ENCODE assay signal across 14 mouse cellular contexts in the genomic region with DNA sequence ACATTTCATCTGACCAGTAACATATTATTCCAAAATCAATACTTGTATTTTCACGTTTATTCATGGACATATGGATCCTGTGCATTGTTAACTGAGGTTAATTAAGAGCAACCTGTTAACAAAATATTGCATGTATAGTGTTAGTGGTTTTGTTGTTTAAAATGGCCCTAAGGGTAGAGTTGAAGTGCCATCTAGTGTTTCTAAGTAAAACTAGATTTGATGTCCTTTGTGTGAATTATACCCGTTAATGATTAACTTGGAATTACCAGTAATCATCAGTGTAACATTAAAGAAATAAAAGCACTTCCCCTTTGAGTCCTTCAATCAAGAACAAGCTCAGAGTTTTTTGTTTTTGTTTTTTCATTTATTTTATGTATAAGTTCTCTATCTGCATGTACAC. TPM values are rescaled to one million over a fixed set of nuclear protein-coding genes. Genes with fewer than 3 reads are reported as not detected.
DNase-seq lines count a peak whose midpoint lies in the region; ATAC-seq and TF ChIP-seq lines count a peak whose summit lies in the region.
"Had no signal": no experiment of that assay in that cellular context is flagged by ENCODE, and none has a peak within 500 bp of the region (broad histone marks: within the 10 kb centered on the region; RNA-seq: fewer than 3 reads in every experiment).

No protein-coding gene starts in this region.

- H3K9ac ChIP-seq in midbrain, embryonic 14.5 days (replicated peaks; ENCODE audit: low read length): no peak overlapping the region
- no peak overlapping the region for H3K9ac ChIP-seq in midbrain, embryonic 15.5 days
- H3K9ac ChIP-seq: neural tube, embryonic 12.5 days had no signal

- no peak for ATAC-seq in midbrain, embryonic 14.5 days (ENCODE audit: low FRiP score, low TSS enrichment)
- ATAC-seq in midbrain, embryonic 15.5 days (replicated peaks): no peak

- H3K9me3 ChIP-seq in midbrain, embryonic 14.5 days (ENCODE audit: control insufficient read depth, low read length): no peaks in the 10 kb centered on the region
- H3K9me3 ChIP-seq in midbrain, embryonic 15.5 days: no peaks in the 10 kb centered on the region
- H3K9me3 ChIP-seq: midbrain, embryonic 10.5 days; neural tube, embryonic 12.5 days had no signal

- no peak for TF ChIP-seq CTCF in kidney, adult 2 months (conservative IDR thresholded peaks at IDR 0.05; ENCODE audit: insufficient read depth, insufficient read length, low read depth, low read length)

- no peaks in the 10 kb centered on the region for H3K36me3 ChIP-seq in kidney, adult 2 months (ENCODE audit: control insufficient read depth, insufficient read depth, low read length)
- H3K36me3 ChIP-seq in midbrain, embryonic 14.5 days (ENCODE audit: control insufficient read depth, insufficient read depth, low read length): no peaks in the 10 kb centered on the region
- H3K36me3 ChIP-seq in midbrain, embryonic 15.5 days (replicated peaks): no peaks in the 10 kb centered on the region; the same call in 1 of the 2 replicates
- H3K36me3 ChIP-seq: neural tube, embryonic 12.5 days had no signal

- no peak overlapping the region for H3K4me2 ChIP-seq in midbrain, embryonic 14.5 days (ENCODE audit: low read length)
- no peak overlapping the region for H3K4me2 ChIP-seq in midbrain, embryonic 15.5 days
- H3K4me2 ChIP-seq: neural tube, embryonic 12.5 days had no signal

- no peak overlapping the region for H3K4me3 ChIP-seq in kidney, adult 2 months (ENCODE audit: insufficient read depth, low read depth, low read length)
- no peak overlapping the region for H3K4me3 ChIP-seq in midbrain, embryonic 14.5 days (replicated peaks; ENCODE audit: low read depth, low read length)
- H3K4me3 ChIP-seq in midbrain, embryonic 15.5 days: no peak overlapping the region
- H3K4me3 ChIP-seq: midbrain, embryonic 10.5 days; neural tube, embryonic 12.5 days had no signal

- DNase-seq in kidney, adult 2 months: peak; percentile 62
- DNase-seq in kidney, postnatal 10 days: no peak
- DNase-seq in midbrain, embryonic 14.5 days: peak; percentile 26
- DNase-seq in MN1 (ENCODE audit: low spot score): peak; percentile 15
- peak; percentile 61 for DNase-seq in naive thymus-derived CD4-positive, alpha-beta T cell, adult 2 months (ENCODE audit: low read depth)
- no peak for DNase-seq in spleen, postnatal 36 days (ENCODE audit: low spot score in 2 of 2)
- no peak for DNase-seq in natural killer cell, adult 2 months (ENCODE audit: low spot score in 2 of 2)
- DNase-seq: heart, postnatal 36 days; lung, adult 18-20 months; thymus, postnatal 14 days had no signal

- H3K27ac ChIP-seq in kidney, adult 2 months (ENCODE audit: insufficient read depth, low read depth, low read length): no peak overlapping the region
- H3K27ac ChIP-seq in midbrain, embryonic 14.5 days (replicated peaks; ENCODE audit: low read depth, low read length): no peak overlapping the region
- H3K27ac ChIP-seq in midbrain, embryonic 15.5 days: no peak overlapping the region
- H3K27ac ChIP-seq: midbrain, embryonic 10.5 days; neural tube, embryonic 12.5 days had no signal

- WGBS in kidney, adult 2 months: 23% methylated on average over 2 of the region's 2 CpGs
- WGBS in midbrain, embryonic 14.5 days: 67% methylated on average over 2 of the region's 2 CpGs
- 65% methylated on average over 2 of the region's 2 CpGs for WGBS in midbrain, embryonic 15.5 days

- no peak for TF ChIP-seq POLR2A in kidney, adult 2 months (IDR thresholded peaks at IDR 0.05; ENCODE audit: low read depth, low read length)

- no peaks in the 10 kb centered on the region for H3K27me3 ChIP-seq in kidney, adult 2 months (replicated peaks; ENCODE audit: control insufficient read depth, insufficient read depth, low read length)
- no peaks in the 10 kb centered on the region for H3K27me3 ChIP-seq in midbrain, embryonic 14.5 days (ENCODE audit: control insufficient read depth, insufficient read depth, low read length)
- H3K27me3 ChIP-seq in midbrain, embryonic 15.5 days (replicated peaks): no peaks in the 10 kb centered on the region
- H3K27me3 ChIP-seq: neural tube, embryonic 12.5 days had no signal

- H3K4me1 ChIP-seq in kidney, adult 2 months (ENCODE audit: control insufficient read depth, insufficient read depth, low read length): peaks cover 12% of the 10 kb centered on the region; the same call in 1 of the 2 replicates
- H3K4me1 ChIP-seq in midbrain, embryonic 14.5 days (ENCODE audit: control insufficient read depth, insufficient read depth, low read length): peaks cover 22% of the 10 kb centered on the region
- peaks cover 30% of the 10 kb centered on the region for H3K4me1 ChIP-seq in midbrain, embryonic 15.5 days

RNA-seq across cellular contexts. Expression of a gene that starts 1.2 kb away (rescaled TPM):
- 83.2 and 105 TPM in 2 replicates for polyA plus RNA-seq in kidney, adult 2 months (2012; rRNA removed)
- polyA plus RNA-seq in midbrain, embryonic 14.5 days (2014; fragmentation: Nextera tagmentation; extraction: Ambion mirVana): 98.1 and 103 TPM in 2 replicates
- 130 and 132 TPM in 2 replicates for polyA plus RNA-seq in midbrain, embryonic 15.5 days (2015; fragmentation: Nextera tagmentation; extraction: Ambion mirVana)

RNA-seq across cellular contexts. Expression of a gene that starts 43.9 kb away (rescaled TPM):
- polyA plus RNA-seq in kidney, adult 2 months (2012; rRNA removed): 0.03 TPM in 1 of 2 replicates, not detected in the other
- 0.42 and 0.61 TPM in 2 replicates for polyA plus RNA-seq in midbrain, embryonic 14.5 days (2014; fragmentation: Nextera tagmentation; extraction: Ambion mirVana)
- polyA plus RNA-seq in midbrain, embryonic 15.5 days (2015; fragmentation: Nextera tagmentation; extraction: Ambion mirVana): 0.19 and 0.52 TPM in 2 replicates
- polyA plus RNA-seq: spleen, adult 2 months had no signal

Comparison
In these comparisons a context has a peak if more than half of its experiments do, and no peak if none do; other contexts are left out.
1. DNase-seq: peak in kidney, adult 2 months (single experiment), midbrain, embryonic 14.5 days (single experiment), MN1 (single experiment) and naive thymus-derived CD4-positive, alpha-beta T cell, adult 2 months (single experiment); none in kidney, postnatal 10 days (single experiment), spleen, postnatal 36 days (0 of 2) and natural killer cell, adult 2 months (0 of 2).